Mouse (Mus musculus): ENCODE data around the gene Tnni3k. TPM values are rescaled to one million over a fixed set of nuclear protein-coding genes. Genes with fewer than 3 reads are reported as not detected.

Tnni3k gene
- 101 and 108 TPM in 2 replicates for total RNA-seq (2014; rRNA removed; ENCODE audit: low replicate concordance)
- 92.9 and 99.9 TPM in 2 replicates for polyA plus RNA-seq (2015; fragmentation: Nextera tagmentation; extraction: Ambion mirVana)

- ATAC-seq (ENCODE audit: insufficient read depth, low read depth) (peak; percentile 93), DNase-seq (ENCODE audit: low spot score) (peak; percentile 86)
- TF ChIP-seq CTCF (IDR thresholded peaks at IDR 0.05; ENCODE audit: low read depth), result no peak
- TF ChIP-seq EP300 (IDR thresholded peaks at IDR 0.05; ENCODE audit: low read depth), result no peak
- Histone ChIP-seq H3K27ac (ENCODE audit: low read depth) (peak within 1 kb of the TSS; percentile 96), H3K4me3 (ENCODE audit: low read depth, low read length) (peak within 1 kb of the TSS; percentile 48), H3K9ac (replicated peaks; ENCODE audit: low read depth, low read length) (peak within 1 kb of the TSS; percentile 55), H3K9me3 (replicated peaks; ENCODE audit: control insufficient read depth, low read length) (no peaks in the 10 kb centered on the region), H3K27me3 (ENCODE audit: control insufficient read depth, insufficient read depth, low read length) (no peaks in the 10 kb centered on the region), H3K4me1 (ENCODE audit: control insufficient read depth, insufficient read depth) (no peaks in the 10 kb centered on the region; the same call in 1 of the 2 replicates), H3K4me2 (ENCODE audit: low read depth, low read length) (peak within 1 kb of the TSS; percentile 70), H3K36me3 (replicated peaks; ENCODE audit: control insufficient read depth, insufficient read depth, low read length) (no peaks in the 10 kb centered on the region)
- WGBS, result 27% methylated on average over 6 of the region's 6 CpGs
These were observed at the start of gene Tnni3k for GRCm38 (mm10) chr3:155055231-155055916. TSS of gene Tnni3k (minus strand) at chr3:155055407.

- no peak overlapping the region for H3K9ac ChIP-seq (replicated peaks; ENCODE audit: low read depth, low read length)
These were observed 44.1 kb upstream of the Tnni3k start for GRCm38 (mm10) chr3:155099266-155099665.

GRCm38 (mm10) chr3:155093116-155093956, 38.1 kb upstream of the Tnni3k start, which contains the start of the genes Fpgt and Lrriq3:
TSS of gene Fpgt (minus strand) at chr3:155093403.
TSS of gene Lrriq3 (plus strand) at chr3:155093434.
- ATAC-seq (ENCODE audit: insufficient read depth, low read depth) (peak; percentile 99), DNase-seq (ENCODE audit: low spot score) (peak; percentile 91)
- Histone ChIP-seq H3K4me3 (ENCODE audit: low read depth, low read length) (peak within 1 kb of the TSS; percentile 72), H3K9ac (replicated peaks; ENCODE audit: low read depth, low read length) (peak within 1 kb of the TSS; percentile 79), H3K4me1 (ENCODE audit: control insufficient read depth, insufficient read depth) (peaks cover 19% of the 10 kb centered on the region; the same call in 1 of the 2 replicates), H3K27ac (ENCODE audit: low read depth) (peak within 1 kb of the TSS; percentile 85), H3K4me2 (ENCODE audit: low read depth, low read length) (peak within 1 kb of the TSS; percentile 80), H3K9me3 (replicated peaks; ENCODE audit: control insufficient read depth, low read length) (no peaks in the 10 kb centered on the region), H3K36me3 (replicated peaks; ENCODE audit: control insufficient read depth, insufficient read depth, low read length) (peaks cover 14% of the 10 kb centered on the region; the same call in 1 of the 2 replicates), H3K27me3 (ENCODE audit: control insufficient read depth, insufficient read depth, low read length) (no peaks in the 10 kb centered on the region)
- no peak for TF ChIP-seq CTCF (IDR thresholded peaks at IDR 0.05; ENCODE audit: low read depth)
- TF ChIP-seq EP300 (IDR thresholded peaks at IDR 0.05; ENCODE audit: low read depth), result no peak
- WGBS, result 1% methylated on average over 47 of the region's 47 CpGs

More at GRCm38 (mm10) chr3:155099266-155099665, 44.1 kb upstream of the Tnni3k start:
- no peak overlapping the region for H3K4me2 ChIP-seq (ENCODE audit: low read depth, low read length)
- 71% methylated on average over 1 of the region's 1 CpGs for WGBS
- DNase-seq (ENCODE audit: low spot score), result no peak
- TF ChIP-seq EP300 (IDR thresholded peaks at IDR 0.05; ENCODE audit: low read depth) (no peak), CTCF (IDR thresholded peaks at IDR 0.05; ENCODE audit: low read depth) (no peak)
- ATAC-seq (ENCODE audit: insufficient read depth, low read depth), result no peak
- H3K9me3 ChIP-seq (replicated peaks; ENCODE audit: control insufficient read depth, low read length), result no peaks in the 10 kb centered on the region
- no peak overlapping the region for H3K27ac ChIP-seq (ENCODE audit: low read depth)
- no peaks in the 10 kb centered on the region for H3K4me1 ChIP-seq (ENCODE audit: control insufficient read depth, insufficient read depth)
- H3K4me3 ChIP-seq (ENCODE audit: low read depth, low read length), result no peak overlapping the region
- no peaks in the 10 kb centered on the region for H3K27me3 ChIP-seq (ENCODE audit: control insufficient read depth, insufficient read depth, low read length)
- no peaks in the 10 kb centered on the region for H3K36me3 ChIP-seq (replicated peaks; ENCODE audit: control insufficient read depth, insufficient read depth, low read length)

GRCm38 (mm10) chr3:155092081-155092480, 36.9 kb upstream of the Tnni3k start:
- Histone ChIP-seq H3K4me2 (ENCODE audit: low read depth, low read length) (peak overlapping the region; percentile 80), H3K27me3 (ENCODE audit: control insufficient read depth, insufficient read depth, low read length) (no peaks in the 10 kb centered on the region), H3K36me3 (replicated peaks; ENCODE audit: control insufficient read depth, insufficient read depth, low read length) (peaks cover 23% of the 10 kb centered on the region), H3K27ac (ENCODE audit: low read depth) (no peak overlapping the region), H3K9ac (replicated peaks; ENCODE audit: low read depth, low read length) (no peak overlapping the region), H3K4me3 (ENCODE audit: low read depth, low read length) (peak overlapping the region; percentile 72), H3K4me1 (ENCODE audit: control insufficient read depth, insufficient read depth) (peaks cover 19% of the 10 kb centered on the region; the same call in 1 of the 2 replicates), H3K9me3 (replicated peaks; ENCODE audit: control insufficient read depth, low read length) (no peaks in the 10 kb centered on the region)
- ATAC-seq (ENCODE audit: insufficient read depth, low read depth), result no peak
- TF ChIP-seq CTCF (IDR thresholded peaks at IDR 0.05; ENCODE audit: low read depth) (no peak), EP300 (IDR thresholded peaks at IDR 0.05; ENCODE audit: low read depth) (no peak)
- no peak for DNase-seq (ENCODE audit: low spot score)
- WGBS, result 87% methylated on average over 6 of the region's 6 CpGs

- Histone ChIP-seq H3K27ac (ENCODE audit: low read depth) (no peak overlapping the region), H3K4me3 (ENCODE audit: low read depth, low read length) (no peak overlapping the region), H3K9me3 (replicated peaks; ENCODE audit: control insufficient read depth, low read length) (no peaks in the 10 kb centered on the region), H3K9ac (replicated peaks; ENCODE audit: low read depth, low read length) (no peak overlapping the region), H3K27me3 (ENCODE audit: control insufficient read depth, insufficient read depth, low read length) (no peaks in the 10 kb centered on the region), H3K36me3 (replicated peaks; ENCODE audit: control insufficient read depth, insufficient read depth, low read length) (no peaks in the 10 kb centered on the region), H3K4me2 (ENCODE audit: low read depth, low read length) (no peak overlapping the region), H3K4me1 (ENCODE audit: control insufficient read depth, insufficient read depth) (no peaks in the 10 kb centered on the region)
- no peak for TF ChIP-seq EP300 (IDR thresholded peaks at IDR 0.05; ENCODE audit: low read depth)
- no peak for TF ChIP-seq CTCF (IDR thresholded peaks at IDR 0.05; ENCODE audit: low read depth)
- no peak for DNase-seq (ENCODE audit: low spot score)
- 71% methylated on average over 4 of the region's 4 CpGs for WGBS
- ATAC-seq (ENCODE audit: insufficient read depth, low read depth), result no peak
These were observed 22.7 kb upstream of the Tnni3k start for GRCm38 (mm10) chr3:155077908-155078307.

Data from heart, postnatal 0 days (tissue).